Mouse (Mus musculus) left cerebral cortex, postnatal 4 days (tissue): ENCODE data around the gene Pard6b. TPM values are rescaled to one million over a fixed set of nuclear protein-coding genes. Genes with fewer than 3 reads are reported as not detected.

ENCODE experiments used
- DNase-seq: peaks from one replicate; pipeline ENCODE4 v3.0.0-alpha.2; 2022
- intact Hi-C: fragments of 180-260 bp; cut with DNase I; formaldehyde crosslinking; loops from one replicate; pipeline ENCODE4 v1.15.1; 2025
- total RNA-seq, 2 experiments: library from RNA; stranded (reverse); gene quantifications; 2 replicates each; pipeline ENCODE4 v1.2.3; 2021

Gene Pard6b
- total RNA-seq, 2 experiments from 2014 or later = 4.3 to 4.9 TPM

- intact Hi-C loops = no loop called here
- no peak for DNase-seq
Measured at GRCm38 (mm10) chr2:168059200-168059790, 21.5 kb upstream of the Pard6b start.

GRCm38 (mm10) chr2:168063712-168064111 lies 17.1 kb upstream of the Pard6b start:
- DNase-seq = no peak
- intact Hi-C loops = no loop called here

- intact Hi-C loops = no loop called here
Measured at GRCm38 (mm10) chr2:168065511-168065910, 15.3 kb upstream of the Pard6b start.

DNA sequence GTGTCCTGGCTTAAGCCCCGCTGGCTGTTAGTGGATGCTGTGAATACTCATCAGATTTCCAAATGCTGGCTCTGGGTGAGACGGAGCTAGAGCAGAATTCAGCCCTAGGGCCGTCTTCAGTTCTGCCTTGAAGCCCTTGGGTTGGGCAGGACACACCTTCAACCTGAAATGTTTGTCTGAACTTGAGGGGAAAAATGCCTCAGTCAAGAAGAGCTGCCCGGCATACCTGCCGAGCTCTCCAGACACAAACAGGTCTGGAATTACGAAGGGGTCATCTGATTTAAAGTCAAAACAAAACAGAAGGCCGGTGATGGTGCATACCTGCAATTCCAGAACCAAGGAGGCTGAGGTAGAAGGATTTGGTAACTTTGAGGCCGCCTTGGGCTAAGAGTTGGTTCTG lies 14.0 kb upstream of the Pard6b start:
- intact Hi-C loops = no loop called here
- no peak for DNase-seq

More at GRCm38 (mm10) chr2:168065511-168065910, 15.3 kb upstream of the Pard6b start:
- no peak for DNase-seq

DNA sequence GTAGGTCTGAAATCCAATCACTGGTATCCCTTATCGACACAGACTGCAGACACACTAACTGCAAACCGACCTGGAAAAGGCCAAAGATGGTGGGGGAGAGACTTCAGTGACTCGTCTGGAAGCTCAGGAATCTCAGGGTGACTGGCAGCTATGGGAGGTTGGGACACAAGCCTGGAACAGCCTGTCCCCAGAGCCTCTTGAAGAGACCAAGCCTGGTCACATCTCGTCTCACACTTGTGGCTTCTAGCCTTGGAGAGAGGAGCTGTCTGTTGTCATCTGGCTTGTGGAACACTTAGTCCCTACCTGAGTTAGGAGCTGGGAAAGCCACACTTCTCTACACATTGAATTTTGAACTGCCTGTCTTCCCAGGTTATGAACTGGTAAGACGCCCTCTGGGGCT lies 10.4 kb upstream of the Pard6b start:
- no peak for DNase-seq
- intact Hi-C loops = no loop called here

DNA sequence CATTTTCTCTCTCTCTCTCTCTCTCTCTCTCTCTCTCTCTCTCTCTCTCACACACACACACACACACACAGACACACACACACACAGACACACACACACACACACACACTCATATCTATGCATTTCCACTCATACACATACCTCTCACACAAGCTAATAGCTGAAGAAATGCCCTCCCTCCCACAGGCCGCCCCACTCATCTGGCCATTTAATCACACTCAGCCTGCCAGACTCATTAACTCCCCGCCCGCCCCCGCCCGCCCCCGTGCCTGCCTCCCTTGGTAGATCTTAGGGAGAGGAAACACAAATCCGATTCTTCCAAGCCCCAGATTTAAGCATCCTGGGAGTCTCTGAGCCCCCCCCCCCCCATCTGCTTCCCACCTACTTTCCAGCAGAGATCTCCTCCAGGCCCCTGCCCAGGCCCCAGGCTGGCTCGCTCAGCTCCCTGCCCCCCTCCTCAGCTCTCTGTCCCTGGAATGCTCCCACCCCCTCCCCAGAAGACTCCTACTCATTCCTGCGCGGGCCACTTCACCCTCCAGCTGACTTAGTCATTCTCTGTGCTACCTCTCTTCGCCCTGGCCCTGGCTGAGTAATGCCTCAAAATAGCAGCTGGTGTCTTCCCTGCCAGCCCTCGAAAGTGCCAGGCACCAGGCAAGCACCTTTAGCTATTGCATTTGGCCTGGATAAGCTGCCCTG lies 8.2 kb upstream of the Pard6b start:
- peak; percentile 18 for DNase-seq
- intact Hi-C loops = no loop called here

- intact Hi-C loops = no loop called here
- DNase-seq = no peak
Measured at GRCm38 (mm10) chr2:168073722-168074121, 7.1 kb upstream of the Pard6b start.

GRCm38 (mm10) chr2:168074457-168074856 lies 6.3 kb upstream of the Pard6b start:
- intact Hi-C loops = no loop called here
- no peak for DNase-seq

DNA sequence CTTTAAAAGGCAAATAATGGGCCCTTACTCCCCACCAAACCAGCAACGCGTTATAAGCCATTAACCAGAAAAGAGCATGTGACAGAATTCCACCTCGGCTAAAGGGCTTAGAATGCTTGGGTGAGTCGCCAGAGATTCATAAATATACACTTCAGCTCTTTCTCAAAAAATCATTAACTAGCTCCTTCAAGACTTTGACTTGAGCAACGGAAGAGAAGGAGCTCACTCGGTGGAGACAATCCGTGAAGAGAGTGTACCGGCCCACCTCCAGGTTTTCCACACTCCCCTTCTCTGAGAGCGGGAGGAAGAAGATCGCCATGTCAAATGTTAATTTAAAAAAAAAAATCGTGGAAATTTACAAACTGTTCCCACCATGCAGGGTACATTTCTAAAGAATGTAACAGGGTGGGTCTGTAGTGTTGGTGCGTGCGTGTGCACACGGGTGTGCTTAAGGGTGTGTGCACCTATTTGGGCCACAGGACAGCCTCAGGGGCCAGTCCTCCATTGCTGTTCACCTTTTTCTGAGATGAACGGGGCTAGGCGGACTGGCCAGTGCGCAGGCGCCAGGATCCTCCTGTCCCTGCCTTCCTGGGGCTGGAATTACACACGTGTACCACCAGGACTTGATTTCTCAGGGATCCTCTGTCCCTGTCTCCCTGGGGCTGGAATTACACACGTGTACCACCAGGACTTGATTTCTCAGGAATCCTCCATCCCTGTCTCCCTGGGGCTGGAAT lies 3.8 kb upstream of the Pard6b start:
- no peak for DNase-seq
- intact Hi-C loops = no loop called here

DNA sequence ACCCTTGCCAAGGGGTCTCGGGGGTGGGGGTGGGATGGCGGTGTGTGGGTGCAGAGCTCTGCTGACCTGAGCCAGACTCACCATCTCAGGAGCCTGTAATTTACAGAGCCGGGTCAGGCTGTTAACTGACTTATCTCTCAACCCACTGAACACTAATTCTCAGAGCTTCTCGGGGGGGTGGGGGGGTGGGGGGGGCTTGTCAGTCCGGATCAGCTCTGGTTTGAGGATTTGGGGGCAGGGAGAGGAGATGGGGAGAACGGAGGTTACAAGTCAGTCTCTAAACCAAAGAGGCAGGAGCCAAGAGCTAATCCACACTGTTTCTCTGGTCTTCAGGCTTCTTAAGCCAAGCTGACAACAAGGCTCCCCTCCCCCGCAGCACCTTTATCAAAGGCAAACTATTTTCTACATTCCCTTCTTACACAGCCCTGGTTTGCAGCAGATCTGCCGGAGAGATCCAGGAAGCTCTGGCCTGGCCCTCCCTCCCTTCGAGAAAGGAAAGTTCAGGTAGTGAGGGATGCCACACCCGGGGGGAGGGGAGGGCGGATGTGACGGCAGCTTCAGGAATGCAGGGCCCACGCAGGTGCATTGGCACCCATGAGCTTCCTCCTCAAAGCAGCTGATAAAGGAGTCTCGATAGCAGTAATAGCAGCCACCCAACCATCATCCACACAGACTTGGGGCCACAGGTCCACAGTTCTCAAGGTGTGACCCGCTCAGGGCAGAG lies 2.5 kb upstream of the Pard6b start:
- intact Hi-C loops = no loop called here
- DNase-seq = no peak

- peak; percentile 41 for DNase-seq
- intact Hi-C loops = no loop called here
Measured at GRCm38 (mm10) chr2:168081299-168081932, 612 bp downstream of the Pard6b start.

GRCm38 (mm10) chr2:168081933-168082306 lies 1.1 kb downstream of the Pard6b start:
- DNase-seq = no peak
- intact Hi-C loops = no loop called here

- no peak for DNase-seq
- intact Hi-C loops = no loop called here
Measured at GRCm38 (mm10) chr2:168083593-168083992, 2.8 kb downstream of the Pard6b start.

DNA sequence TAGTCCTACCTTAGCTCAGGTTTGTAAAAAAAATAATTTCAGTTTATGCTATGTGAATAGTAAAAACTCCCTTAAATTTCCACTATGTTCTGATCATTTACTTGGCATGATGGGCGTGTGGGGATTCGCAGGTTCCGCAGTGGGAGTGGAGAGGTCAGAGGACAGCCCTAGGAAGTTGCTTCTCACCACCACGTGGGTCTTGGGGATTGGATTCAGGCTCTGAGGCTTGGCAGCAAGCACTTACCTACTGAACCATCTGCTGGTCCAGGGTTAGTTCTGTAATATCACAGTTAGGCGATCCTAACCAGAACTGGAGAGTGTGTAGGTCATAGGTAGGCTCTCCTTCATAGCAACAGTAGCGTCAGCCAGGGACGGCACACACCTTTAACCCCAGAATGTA lies 3.4 kb downstream of the Pard6b start:
- DNase-seq = no peak
- intact Hi-C loops = no loop called here

GRCm38 (mm10) chr2:168085621-168086265 lies 4.9 kb downstream of the Pard6b start:
- no peak for DNase-seq
- intact Hi-C loops = no loop called here

GRCm38 (mm10) chr2:168086318-168086717 lies 5.5 kb downstream of the Pard6b start:
- intact Hi-C loops = no loop called here
- DNase-seq = no peak

- intact Hi-C loops = no loop called here
- DNase-seq = no peak
Measured at GRCm38 (mm10) chr2:168086839-168087238, 6.0 kb downstream of the Pard6b start.

- intact Hi-C loops = no loop called here
- no peak for DNase-seq
Measured at GRCm38 (mm10) chr2:168091560-168091959, 10.8 kb downstream of the Pard6b start.

DNA sequence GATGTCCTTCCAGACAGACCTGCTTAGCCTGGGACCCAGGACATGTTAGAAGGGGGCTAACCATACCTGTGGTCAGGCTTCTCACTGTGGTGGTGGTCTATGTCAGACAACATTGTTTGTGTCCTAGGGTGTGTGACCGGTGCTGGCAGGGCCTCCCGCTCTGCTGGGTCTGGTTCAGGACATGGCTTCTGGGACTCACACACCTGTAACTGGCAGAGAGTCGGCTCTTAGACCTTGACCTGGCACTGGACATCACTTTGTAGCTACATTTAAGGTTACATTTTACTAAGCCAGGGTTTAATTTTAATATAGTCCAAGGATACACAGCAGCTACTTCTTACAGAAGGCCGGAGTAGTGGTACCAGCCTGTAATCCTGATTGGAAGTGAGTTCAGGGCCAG lies 12.3 kb downstream of the Pard6b start:
- DNase-seq = no peak

GRCm38 (mm10) chr2:168095077-168095476 lies 14.3 kb downstream of the Pard6b start:
- peak; percentile 47 for DNase-seq
- intact Hi-C loops = no loop called here

More for the DNA sequence above, 12.3 kb downstream of the Pard6b start:
- intact Hi-C loops = no loop called here
